Mouse (Mus musculus): Measurements from ENCODE around the gene Kcnip4.

DNA sequence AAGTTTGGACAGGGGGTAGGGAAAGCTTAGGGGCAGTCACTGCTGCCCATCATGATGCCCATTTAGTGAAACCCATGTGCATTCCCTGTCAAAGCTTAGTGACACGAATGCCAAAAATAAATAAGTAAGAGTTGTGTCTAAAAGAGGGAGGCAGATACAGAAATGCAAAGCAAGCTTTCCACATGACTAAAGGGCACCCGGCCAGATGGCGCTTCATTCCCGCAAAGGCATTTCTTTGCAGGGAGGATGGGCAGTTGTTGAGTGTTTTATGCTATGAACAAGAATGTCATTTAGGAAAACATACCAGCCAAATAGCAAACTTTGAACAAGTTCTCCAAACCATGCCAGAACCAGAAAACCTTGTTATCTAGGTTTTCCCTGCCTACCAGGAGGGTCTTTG lies 265.4 kb downstream of the Kcnip4 start:
- TF ChIP-seq CTCF (IDR thresholded peaks at IDR 0.05; ENCODE audit: extremely low read depth, insufficient read length, insufficient replicate concordance, low read depth, low read length), result no peak
- no peak for TF ChIP-seq POLR2A (IDR thresholded peaks at IDR 0.05; ENCODE audit: low read depth, low read length)

Data from small intestine, adult 2 months (tissue).